Mouse (Mus musculus): ENCODE data around the gene Hspa5. TPM values are rescaled to one million over a fixed set of nuclear protein-coding genes. Genes with fewer than 3 reads are reported as not detected.
A peak's percentile ranks its signal among the peaks of the same experiment; 100 is the strongest.
"Not testable (repeated sequence)": the region's sequence is repeated elsewhere in the genome, so short reads cannot be mapped to it uniquely, and the experiment has no call there.

Hspa5 gene
- total RNA-seq, 2 experiments from 2014 or later, result 256 to 388 TPM

DNA sequence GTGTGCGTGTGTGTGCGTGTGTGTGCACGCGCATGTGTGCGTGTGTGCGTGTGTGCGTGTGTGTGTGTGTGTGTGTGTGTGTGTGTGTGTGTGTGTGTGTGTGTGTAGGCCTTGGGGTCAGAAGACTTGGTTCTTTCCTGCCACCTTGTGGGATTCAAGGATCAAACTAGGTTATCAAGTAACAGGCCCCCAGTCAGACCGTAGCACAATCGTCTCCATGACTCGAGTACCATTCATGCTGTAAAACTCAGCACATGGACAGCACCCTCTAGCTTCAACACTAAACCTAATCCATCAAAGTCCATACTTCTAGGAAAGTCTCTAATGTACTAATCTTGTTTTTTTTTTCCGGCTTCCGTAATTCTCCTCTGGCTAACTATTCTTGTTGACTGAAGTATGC, 7.0 kb upstream of the Hspa5 start:
- intact Hi-C loops (cut with DNase I), result no loop called here

GRCm38 (mm10) chr2:34770049-34770448, 1.7 kb upstream of the Hspa5 start:
- no peak for DNase-seq (ENCODE audit: low spot score in 2 of 2)
- intact Hi-C loops (cut with DNase I), result loop anchor here (2.0 kb wide), 1 partner anchor 15 kb away; the partner anchor contains the start of gene Gapvd1

More for the DNA sequence above, 7.0 kb upstream of the Hspa5 start:
- DNase-seq (ENCODE audit: low spot score in 2 of 2), result no peak

- DNase-seq (ENCODE audit: low spot score in 2 of 2), result no peak
- intact Hi-C loops (cut with DNase I), result loop anchor here (2.0 kb wide), 1 partner anchor 16 kb away; the partner anchor contains the start of gene Gapvd1
Observed at GRCm38 (mm10) chr2:34770951-34771350, 819 bp upstream of the Hspa5 start.

- no peak for DNase-seq (ENCODE audit: low spot score in 2 of 2)
- intact Hi-C loops (cut with DNase I), result no loop called here
Observed at GRCm38 (mm10) chr2:34772252-34773235, 774 bp downstream of the Hspa5 start.

DNA sequence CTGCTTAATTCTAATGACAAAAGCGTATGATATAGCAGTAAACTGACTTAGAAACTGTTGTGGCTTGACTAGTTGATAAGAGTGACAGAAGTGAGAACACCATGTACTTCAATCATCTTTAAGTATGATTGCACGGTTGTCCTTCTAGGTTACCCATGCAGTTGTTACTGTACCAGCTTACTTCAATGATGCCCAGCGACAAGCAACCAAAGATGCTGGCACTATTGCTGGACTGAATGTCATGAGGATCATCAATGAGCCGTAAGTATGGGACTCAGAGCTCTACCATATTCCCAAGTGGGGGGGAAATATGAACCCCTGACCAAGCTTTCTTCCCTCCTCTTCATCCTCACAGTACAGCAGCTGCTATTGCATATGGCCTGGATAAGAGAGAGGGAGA, 1.9 kb downstream of the Hspa5 start:
- intact Hi-C loops (cut with DNase I), result no loop called here
- no peak for DNase-seq (ENCODE audit: low spot score in 2 of 2)

- intact Hi-C loops (cut with DNase I), result no loop called here
- DNase-seq (ENCODE audit: low spot score in 2 of 2), result no peak
Observed at GRCm38 (mm10) chr2:34774493-34774892, 2.7 kb downstream of the Hspa5 start.

DNA sequence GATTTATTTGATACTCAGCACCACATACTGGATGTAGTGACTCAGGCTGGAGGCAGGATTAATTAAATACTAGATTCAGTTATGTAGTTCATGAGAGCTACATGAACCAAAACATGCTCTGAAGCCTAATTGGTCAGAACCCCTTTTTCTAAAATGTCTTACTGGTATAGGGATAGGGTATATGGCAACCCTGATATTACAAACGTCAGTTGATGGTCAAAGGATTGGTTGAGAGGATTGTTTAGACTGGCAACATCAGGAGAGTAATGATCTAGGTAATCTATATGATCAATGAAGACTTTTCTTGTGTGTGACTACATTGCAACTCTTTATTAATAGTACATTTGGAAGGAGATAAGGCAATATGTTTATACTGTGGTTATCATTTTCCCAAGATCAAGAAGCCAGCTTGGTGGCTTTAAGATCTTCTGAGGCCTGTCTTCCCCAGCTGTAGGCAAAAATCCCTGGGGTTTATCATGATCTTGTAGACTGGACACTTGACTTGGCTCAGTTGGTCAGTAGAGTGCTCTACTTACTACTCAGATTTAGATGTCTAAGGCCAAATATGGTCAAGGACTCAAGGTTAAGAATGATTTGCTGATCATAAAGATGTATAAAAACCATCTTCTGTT, 5.6 kb downstream of the Hspa5 start:
- DNase-seq (ENCODE audit: low spot score in 2 of 2), result no peak
- intact Hi-C loops (cut with DNase I), result no loop called here

- intact Hi-C loops (cut with DNase I), result no loop called here
- no peak for DNase-seq (ENCODE audit: low spot score in 2 of 2)
Observed at GRCm38 (mm10) chr2:34783064-34784020, 11.6 kb downstream of the Hspa5 start.

GRCm38 (mm10) chr2:34784085-34784484, 12.3 kb downstream of the Hspa5 start:
- intact Hi-C loops (cut with DNase I), result no loop called here
- DNase-seq (ENCODE audit: low spot score in 2 of 2), result peak in 1 of 2 experiments; percentile 18

- DNase-seq (ENCODE audit: low spot score in 2 of 2), result no peak
- intact Hi-C loops (cut with DNase I), result no loop called here
Observed at GRCm38 (mm10) chr2:34790282-34790681, 18.5 kb downstream of the Hspa5 start.

DNA sequence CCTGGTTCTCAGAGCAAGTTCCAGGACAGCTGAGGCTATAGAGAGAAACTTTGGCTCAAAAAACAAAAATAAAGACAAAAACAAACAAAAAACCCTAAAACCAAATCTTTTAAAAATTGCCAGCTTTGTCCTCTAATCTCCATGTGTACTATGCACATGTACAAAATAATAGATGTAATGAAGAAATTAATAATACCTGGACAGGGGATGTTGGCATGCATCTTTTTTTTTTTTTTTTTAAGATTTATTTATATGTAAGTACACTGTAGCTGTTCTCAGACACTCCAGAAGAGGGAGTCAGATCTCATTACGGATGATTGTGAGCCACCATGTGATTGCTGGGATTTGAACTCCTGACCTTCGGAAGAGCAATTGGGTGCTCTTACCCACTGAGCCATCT, 20.8 kb downstream of the Hspa5 start:
- DNase-seq (ENCODE audit: low spot score in 2 of 2); intact Hi-C loops (cut with DNase I): not testable (repeated sequence)

- no peak for DNase-seq (ENCODE audit: low spot score in 2 of 2)
- intact Hi-C loops (cut with DNase I), result no loop called here
Observed at GRCm38 (mm10) chr2:34794511-34794910, 22.7 kb downstream of the Hspa5 start.

DNA sequence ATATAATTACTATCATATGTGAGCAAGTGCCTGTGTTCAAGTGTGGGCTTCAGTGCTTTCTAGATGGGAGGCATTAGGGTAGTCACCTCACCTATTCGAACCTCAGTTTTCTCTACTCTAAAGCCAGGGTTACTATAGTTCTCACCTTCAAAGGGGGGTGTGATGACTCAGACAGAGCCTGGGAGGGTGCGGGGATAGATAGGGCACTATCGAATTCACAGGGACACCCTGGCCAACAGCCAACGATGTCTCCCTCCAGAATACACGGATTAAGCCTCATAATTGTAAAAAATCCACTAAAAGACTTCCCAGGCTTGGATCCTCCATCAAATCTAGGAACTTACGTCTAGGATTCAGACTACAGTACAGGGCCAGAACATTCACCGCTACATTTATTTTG, 23.7 kb downstream of the Hspa5 start:
- intact Hi-C loops (cut with DNase I), result no loop called here
- no peak for DNase-seq (ENCODE audit: low spot score in 2 of 2)

DNA sequence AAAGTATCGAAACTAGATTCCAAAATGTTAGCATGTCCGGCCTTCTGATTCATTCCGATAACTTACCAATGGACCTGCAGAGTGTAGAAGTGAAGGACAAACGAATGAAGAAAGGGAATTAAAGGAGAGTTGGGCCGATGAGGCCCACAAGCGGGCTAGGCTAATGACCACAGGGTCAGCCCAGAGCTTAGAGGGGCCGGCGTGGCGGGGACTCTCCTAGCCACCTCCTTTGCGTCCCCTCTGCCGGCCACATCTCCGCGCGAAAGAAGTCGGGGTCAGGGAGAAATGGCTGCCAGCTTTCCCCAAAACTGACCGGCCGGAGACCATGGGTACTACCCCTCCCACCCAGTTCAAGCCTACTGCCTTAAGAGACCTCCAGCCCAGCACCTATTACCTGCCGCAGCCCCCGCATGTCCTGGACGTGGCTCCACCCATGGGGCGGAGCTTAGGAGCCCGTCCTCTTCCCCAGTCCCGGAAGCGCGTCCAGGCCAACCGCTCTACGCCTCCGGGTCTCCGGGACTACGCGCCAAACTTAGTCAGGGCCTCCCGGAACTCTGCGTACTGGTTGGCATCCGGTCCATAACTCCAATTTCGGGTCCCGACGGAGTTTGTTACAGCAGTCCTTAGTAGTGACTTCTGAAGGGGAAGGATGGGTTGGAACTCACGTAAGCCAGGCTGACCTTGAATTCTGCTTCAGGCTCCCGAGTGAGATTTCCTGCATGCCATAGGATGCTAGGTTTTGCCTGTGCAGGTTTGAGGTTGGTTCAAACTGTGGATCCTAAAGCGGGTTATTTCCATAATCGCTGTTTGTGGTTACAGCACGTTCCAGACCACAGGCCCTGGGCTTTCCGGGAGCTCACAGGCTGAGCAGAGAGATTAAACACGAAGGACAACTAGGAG, 27.8 kb downstream of the Hspa5 start, which contains the start of gene Rabepk:
Gene Rabepk (minus strand): TSS at position 556 of the 900 bp plus-strand sequence.
- intact Hi-C loops (cut with DNase I), result no loop called here

GRCm38 (mm10) chr2:34800371-34800770, 28.6 kb downstream of the Hspa5 start:
- DNase-seq (ENCODE audit: low spot score in 2 of 2), result no peak
- intact Hi-C loops (cut with DNase I), result no loop called here

More for the DNA sequence above, 27.8 kb downstream of the Hspa5 start, which contains the start of gene Rabepk:
- DNase-seq (ENCODE audit: low spot score in 2 of 2), result peak; percentile 75 to 77

DNA sequence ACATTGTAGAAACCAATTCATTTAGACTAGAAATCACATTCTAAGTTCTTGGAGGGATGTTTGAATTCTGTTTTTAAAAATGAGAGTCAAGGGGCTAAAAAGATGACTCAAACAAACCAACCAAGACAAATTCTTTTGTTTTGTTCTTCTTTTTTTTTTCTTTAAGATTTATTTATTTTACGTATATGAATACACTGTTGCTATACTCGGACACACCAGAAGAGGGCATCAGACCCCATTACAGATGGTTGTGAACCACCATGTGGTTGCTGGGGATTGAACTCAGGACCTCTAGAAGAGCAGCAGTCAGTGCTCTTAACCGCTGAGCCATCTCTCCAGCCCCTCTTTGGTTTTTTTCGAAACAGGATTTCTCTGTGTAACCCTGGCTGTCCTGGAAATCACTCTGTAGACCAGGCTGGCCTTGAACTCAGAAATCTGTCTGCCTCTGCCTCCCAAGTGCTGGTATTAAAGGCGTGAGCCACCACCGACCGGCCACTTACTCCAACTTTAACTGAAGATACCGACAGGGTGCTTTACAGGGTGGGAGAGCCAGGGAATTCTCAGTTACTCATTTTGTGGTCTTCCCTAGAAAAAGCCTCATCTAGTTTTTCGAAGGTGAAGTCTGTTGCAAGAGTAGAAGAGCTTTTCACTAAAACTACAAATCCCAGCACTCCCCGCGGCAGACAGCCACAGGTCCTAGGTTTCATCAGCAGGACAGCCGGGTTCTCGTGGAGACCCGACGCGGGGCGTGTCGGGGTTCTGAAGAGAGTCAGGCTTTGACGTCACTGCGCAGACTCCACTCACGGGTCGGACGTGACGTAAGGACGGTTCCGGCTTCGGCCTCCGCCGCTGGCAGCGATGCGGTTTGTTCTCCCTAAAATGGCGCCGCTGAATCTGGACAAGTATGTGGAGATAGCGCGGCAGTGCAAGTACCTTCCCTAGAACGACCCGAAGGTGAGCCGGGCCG, 30.0 kb downstream of the Hspa5 start:
- peak; percentile 95 to 97 for DNase-seq (ENCODE audit: low spot score in 2 of 2)
- intact Hi-C loops (cut with DNase I), result no loop called here

- DNase-seq (ENCODE audit: low spot score in 2 of 2); intact Hi-C loops (cut with DNase I): not testable (repeated sequence)
Observed at GRCm38 (mm10) chr2:34802565-34803245, 30.9 kb downstream of the Hspa5 start.
